Mouse (Mus musculus) heart, embryonic 13.5 days (tissue): ENCODE results near the gene Fry. TPM values are rescaled to one million over a fixed set of nuclear protein-coding genes. Genes with fewer than 3 reads are reported as not detected.

Source experiments
- ATAC-seq: fragments of 200-750 bp; cut with Nextera tagmentation; 2 replicates; pipeline ENCODE4 v1.8.0; 2017; ENCODE audit warnings: moderate TSS enrichment; ENCODE audit not compliant: insufficient number of reproducible peaks, low FRiP score, low TSS enrichment; ENCODE audit errors: extremely low read depth
- H3K27ac ChIP-seq: fragments of 300-500 bp; sonication (generic); replicated peaks from 2 replicates; pipeline ENCODE4 v1.5.1; 2015; ENCODE audit warnings: moderate library complexity, mild to moderate bottlenecking, inconsistent platforms
- H3K27me3 ChIP-seq: fragments of 300-500 bp; sonication (generic); replicated peaks from 2 replicates; pipeline ENCODE4 v1.6.1; 2015; ENCODE audit warnings: mild to moderate bottlenecking, inconsistent platforms
- H3K36me3 ChIP-seq: fragments of 300-500 bp; sonication (generic); 2 replicates; pipeline ENCODE4 v1.6.1; 2015; ENCODE audit warnings: mild to moderate bottlenecking, inconsistent platforms
- H3K4me1 ChIP-seq: fragments of 300-500 bp; sonication (generic); 2 replicates; pipeline ENCODE4 v1.6.1; 2015; ENCODE audit warnings: inconsistent platforms
- H3K4me2 ChIP-seq: fragments of 300-500 bp; sonication (generic); 2 replicates; pipeline ENCODE4 v1.6.1; 2015; ENCODE audit warnings: inconsistent platforms, mild to moderate bottlenecking, moderate library complexity
- H3K4me3 ChIP-seq: fragments of 300-500 bp; sonication (generic); 2 replicates; pipeline ENCODE4 v1.5.1; 2015; ENCODE audit warnings: moderate library complexity, mild to moderate bottlenecking, inconsistent platforms
- H3K9ac ChIP-seq: fragments of 300-500 bp; sonication (generic); 2 replicates; pipeline ENCODE4 v1.6.1; 2015; ENCODE audit warnings: inconsistent platforms, mild to moderate bottlenecking, moderate library complexity
- H3K9me3 ChIP-seq: fragments of 300-500 bp; sonication (generic); 2 replicates; pipeline ENCODE4 v1.6.1; 2016; ENCODE audit warnings: inconsistent platforms
- WGBS: fragments of 180-500 bp; shearing (Covaris S2); methylation state at CpG from one replicate; pipeline ENCODE4 v1.1.7; 2015; ENCODE audit warnings: mixed read lengths; 5-methylcytosine and 5-hydroxymethylcytosine counted together
- polyA plus RNA-seq: library from polyadenylated mRNA; unstranded; fragments of >200 nt; fragmentation: Nextera tagmentation; extraction: Ambion mirVana; gene quantifications from 2 replicates; pipeline ENCODE4 v1.2.1, GENCODE M21; 2015

Gene Fry
- polyA plus RNA-seq, 1 experiment from 2014 or later: 20.0 TPM

DNA sequence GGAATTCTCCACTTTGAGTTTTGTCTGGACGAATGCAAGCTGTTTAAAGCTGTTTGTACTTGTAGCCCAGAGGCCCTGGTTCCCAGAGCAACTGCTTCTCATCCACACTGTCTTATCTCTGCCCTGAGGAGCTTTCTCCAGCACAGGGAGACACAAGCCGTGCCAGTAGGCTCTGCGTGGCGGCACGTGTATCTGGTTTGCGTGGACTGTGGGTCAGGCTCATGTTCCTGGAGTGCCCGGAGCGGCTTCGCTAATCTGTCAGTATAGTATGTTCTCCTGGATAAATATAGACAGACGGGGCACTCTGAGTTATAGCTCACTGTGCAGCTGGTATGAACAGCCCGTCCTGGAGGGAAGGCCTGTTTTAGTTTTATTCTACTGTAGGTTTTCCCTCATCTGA is 176.7 kb downstream of the Fry start:
- peaks cover 58% of the 10 kb centered on the region for H3K4me1 ChIP-seq
- peak overlapping the region; percentile 38 for H3K4me3 ChIP-seq
- 18% methylated on average over 11 of the region's 11 CpGs for WGBS
- ATAC-seq: peak; percentile 53
- H3K27me3 ChIP-seq: no peaks in the 10 kb centered on the region
- H3K27ac ChIP-seq: peak overlapping the region; percentile 96
- H3K9me3 ChIP-seq: no peaks in the 10 kb centered on the region
- peak overlapping the region; percentile 63 for H3K4me2 ChIP-seq
- H3K36me3 ChIP-seq: no peaks in the 10 kb centered on the region
- peak overlapping the region; percentile 78 for H3K9ac ChIP-seq

DNA sequence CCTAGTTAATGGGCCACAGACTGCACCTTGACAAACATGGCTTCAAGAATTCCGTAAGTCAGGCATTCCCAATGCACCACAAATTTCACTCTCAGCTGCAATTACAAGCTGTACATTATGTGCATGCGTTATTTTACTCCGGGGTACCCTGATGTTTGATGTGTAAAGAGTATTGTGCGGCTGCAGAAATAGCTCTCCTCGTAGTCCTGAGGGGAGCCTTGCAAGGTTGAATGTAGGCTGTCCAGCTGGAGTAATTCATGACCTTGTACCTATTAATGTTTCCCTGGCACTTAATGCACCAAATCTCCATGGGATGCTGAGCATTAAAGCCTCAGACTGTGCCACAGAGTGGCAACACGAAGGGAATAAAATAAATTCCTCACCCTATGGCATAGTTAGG is 180.5 kb downstream of the Fry start:
- 74% methylated on average over 6 of the region's 6 CpGs for WGBS
- H3K27ac ChIP-seq: no peak overlapping the region
- no peak overlapping the region for H3K4me2 ChIP-seq

DNA sequence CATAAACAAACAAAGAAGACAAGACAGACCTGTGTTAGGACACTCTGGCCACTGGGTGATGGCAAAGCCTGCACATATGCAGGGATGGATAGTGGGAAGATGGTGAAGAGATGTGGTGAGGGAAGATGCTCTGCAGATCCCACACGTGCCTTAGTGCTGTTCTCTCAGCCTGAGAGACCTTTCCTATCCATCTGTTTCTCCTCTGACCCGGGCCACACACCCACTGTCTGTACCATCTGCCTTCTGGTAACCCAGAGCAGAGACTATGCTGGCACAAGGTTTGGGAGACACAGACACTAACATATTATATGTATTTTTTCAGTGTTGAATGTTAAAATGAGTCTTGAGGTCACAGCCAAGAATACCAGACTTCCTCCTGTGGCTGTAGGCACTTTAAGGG is 183.7 kb downstream of the Fry start:
- H3K27me3 ChIP-seq: no peaks in the 10 kb centered on the region
- peaks cover 25% of the 10 kb centered on the region for H3K4me1 ChIP-seq
- H3K4me3 ChIP-seq: no peak overlapping the region
- no peak overlapping the region for H3K4me2 ChIP-seq
- H3K9ac ChIP-seq: no peak overlapping the region
- ATAC-seq: no peak
- no peaks in the 10 kb centered on the region for H3K9me3 ChIP-seq
- WGBS: 61% methylated on average over 2 of the region's 2 CpGs
- H3K36me3 ChIP-seq: peaks cover 10% of the 10 kb centered on the region
- H3K27ac ChIP-seq: no peak overlapping the region

More for the DNA sequence above, 180.5 kb downstream of the Fry start:
- Histone ChIP-seq H3K36me3 (no peaks in the 10 kb centered on the region), H3K27me3 (no peaks in the 10 kb centered on the region), H3K4me3 (no peak overlapping the region), H3K9ac (no peak overlapping the region), H3K4me1 (peaks cover 47% of the 10 kb centered on the region), H3K9me3 (no peaks in the 10 kb centered on the region)
- ATAC-seq: no peak

DNA sequence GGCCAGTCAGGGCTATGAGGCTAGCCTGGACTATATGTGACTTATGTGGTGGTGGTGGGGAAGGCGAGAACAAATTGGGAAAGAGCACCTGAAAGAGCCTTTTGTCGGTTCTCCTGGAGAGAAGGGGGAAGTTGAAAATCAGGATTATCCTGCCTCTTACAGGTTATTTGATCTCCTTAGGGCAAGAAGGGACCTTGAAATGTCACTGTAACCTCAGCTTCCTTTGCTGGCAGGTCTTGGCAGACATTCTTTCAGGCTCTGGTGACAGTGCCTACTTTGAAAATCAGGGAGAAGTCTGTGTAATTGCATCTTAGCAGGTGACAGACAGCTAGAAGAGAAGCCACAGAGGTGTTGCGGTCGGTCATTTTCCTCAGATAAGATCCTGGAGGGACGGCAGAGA is 184.6 kb downstream of the Fry start:
- H3K4me2 ChIP-seq: no peak overlapping the region
- H3K4me1 ChIP-seq: peaks cover 25% of the 10 kb centered on the region
- peaks cover 18% of the 10 kb centered on the region for H3K36me3 ChIP-seq
- no peak overlapping the region for H3K4me3 ChIP-seq
- H3K27ac ChIP-seq: 0 out of 2 replicates have a peak overlapping the region, but pooled peaks have one; percentile 1
- no peak for ATAC-seq
- no peaks in the 10 kb centered on the region for H3K27me3 ChIP-seq
- H3K9me3 ChIP-seq: no peaks in the 10 kb centered on the region
- no peak overlapping the region; the same call in 1 of the 2 replicates for H3K9ac ChIP-seq
- WGBS: 42% methylated on average over 5 of the region's 5 CpGs

DNA sequence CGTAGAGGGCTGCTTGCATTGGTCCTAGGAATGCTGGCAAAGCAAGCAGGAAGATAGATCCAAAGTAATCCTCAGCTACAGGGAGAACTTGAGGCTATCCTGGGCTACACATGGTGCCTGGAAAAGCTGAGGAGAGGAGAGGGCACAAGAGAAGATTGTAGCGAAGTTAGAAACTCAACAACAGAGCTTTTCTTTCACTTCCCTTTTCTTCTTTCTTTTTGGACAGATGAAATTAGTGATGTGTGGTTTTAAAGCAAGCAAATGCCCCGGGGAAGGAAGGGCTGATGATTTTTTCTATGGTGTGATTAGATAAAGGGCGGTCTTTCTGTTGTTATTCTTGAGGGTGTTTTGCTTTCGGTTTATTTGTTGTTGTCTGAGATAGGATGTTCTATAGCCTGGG is 188.1 kb downstream of the Fry start:
- Histone ChIP-seq H3K27me3 (no peaks in the 10 kb centered on the region), H3K27ac (no peak overlapping the region), H3K36me3 (peaks cover 47% of the 10 kb centered on the region), H3K9ac (no peak overlapping the region), H3K9me3 (peaks cover 3% of the 10 kb centered on the region), H3K4me1 (peaks cover 12% of the 10 kb centered on the region), H3K4me3 (no peak overlapping the region), H3K4me2 (no peak overlapping the region)
- WGBS: 73% methylated on average over 5 of the region's 5 CpGs
- ATAC-seq: no peak

DNA sequence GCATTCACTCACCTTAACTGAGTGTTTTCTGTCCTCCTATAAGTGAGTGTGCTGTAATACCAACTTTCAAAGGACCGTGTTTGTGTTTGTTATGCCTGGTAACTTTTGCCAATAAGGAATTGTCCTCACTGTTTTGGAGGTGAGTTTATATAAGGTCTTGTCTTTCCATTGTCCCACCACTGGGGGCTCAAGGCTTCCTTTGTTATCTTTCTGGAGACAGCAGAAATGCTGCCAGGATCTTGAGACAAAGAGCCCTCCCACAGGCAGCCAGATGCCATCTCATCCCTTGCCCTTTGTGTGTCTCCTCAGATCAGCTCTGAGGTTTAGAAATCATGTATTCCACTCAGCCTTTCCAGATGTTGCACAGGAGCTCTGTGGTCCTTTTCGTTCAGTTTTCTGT is 194.8 kb downstream of the Fry start:
- WGBS: 62% methylated on average over 2 of the region's 2 CpGs
- no peak for ATAC-seq
- H3K4me1 ChIP-seq: peaks cover 12% of the 10 kb centered on the region
- H3K27ac ChIP-seq: no peak overlapping the region
- no peak overlapping the region for H3K4me2 ChIP-seq
- no peaks in the 10 kb centered on the region for H3K27me3 ChIP-seq
- no peak overlapping the region for H3K9ac ChIP-seq
- no peak overlapping the region for H3K4me3 ChIP-seq
- peaks cover 10% of the 10 kb centered on the region for H3K9me3 ChIP-seq
- H3K36me3 ChIP-seq: peaks cover 59% of the 10 kb centered on the region

DNA sequence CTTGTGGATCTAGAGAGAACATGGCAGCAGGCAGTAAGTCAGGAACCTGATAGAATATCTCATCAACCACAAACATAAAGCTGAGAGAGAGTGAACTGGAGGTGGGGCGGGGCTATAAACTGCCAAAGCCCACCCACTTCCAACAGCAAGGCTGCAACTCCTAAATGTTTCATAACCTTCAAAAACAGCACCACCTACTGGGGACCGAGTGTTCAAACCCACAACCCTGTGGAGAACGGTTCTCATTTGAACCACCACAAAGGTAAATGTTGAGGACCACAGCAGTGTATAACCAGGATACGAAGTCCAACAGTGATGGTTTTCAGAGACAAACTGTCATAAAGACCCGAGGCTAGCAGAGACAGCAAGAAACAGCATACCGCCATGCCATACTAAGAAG is 196.1 kb downstream of the Fry start:
- Histone ChIP-seq H3K4me2 (no peak overlapping the region), H3K9ac (no peak overlapping the region), H3K4me1 (peaks cover 12% of the 10 kb centered on the region), H3K4me3 (no peak overlapping the region), H3K27ac (no peak overlapping the region), H3K27me3 (no peaks in the 10 kb centered on the region), H3K9me3 (peaks cover 10% of the 10 kb centered on the region), H3K36me3 (peaks cover 52% of the 10 kb centered on the region)
- ATAC-seq: no peak
- 84% methylated on average over 6 of the region's 6 CpGs for WGBS

DNA sequence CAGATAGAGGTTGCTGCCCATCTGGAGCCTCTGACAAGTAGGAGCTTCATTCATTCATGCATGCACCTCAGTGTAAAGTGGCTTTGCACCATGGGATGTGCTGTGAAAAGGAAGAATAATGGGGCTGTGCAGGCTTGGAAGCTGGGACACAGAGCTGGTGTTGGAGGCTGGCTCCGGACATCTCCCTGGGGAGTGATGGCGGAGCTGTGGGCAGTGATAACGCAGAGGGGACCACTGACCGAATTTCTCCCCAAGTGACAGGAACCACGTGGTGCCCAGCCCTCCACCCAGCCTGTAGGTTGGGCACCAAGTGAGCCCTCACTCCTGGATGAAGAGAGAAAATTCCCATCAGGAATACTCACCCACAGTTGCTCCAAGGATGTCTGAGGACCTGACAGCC is 207.0 kb downstream of the Fry start:
- Histone ChIP-seq H3K27me3 (no peaks in the 10 kb centered on the region), H3K4me3 (no peak overlapping the region), H3K27ac (no peak overlapping the region), H3K9ac (no peak overlapping the region), H3K36me3 (peaks cover 49% of the 10 kb centered on the region), H3K9me3 (peaks cover 5% of the 10 kb centered on the region; the same call in 1 of the 2 replicates), H3K4me2 (no peak overlapping the region), H3K4me1 (peaks cover 5% of the 10 kb centered on the region)
- WGBS: 64% methylated on average over 5 of the region's 5 CpGs
- ATAC-seq: no peak

DNA sequence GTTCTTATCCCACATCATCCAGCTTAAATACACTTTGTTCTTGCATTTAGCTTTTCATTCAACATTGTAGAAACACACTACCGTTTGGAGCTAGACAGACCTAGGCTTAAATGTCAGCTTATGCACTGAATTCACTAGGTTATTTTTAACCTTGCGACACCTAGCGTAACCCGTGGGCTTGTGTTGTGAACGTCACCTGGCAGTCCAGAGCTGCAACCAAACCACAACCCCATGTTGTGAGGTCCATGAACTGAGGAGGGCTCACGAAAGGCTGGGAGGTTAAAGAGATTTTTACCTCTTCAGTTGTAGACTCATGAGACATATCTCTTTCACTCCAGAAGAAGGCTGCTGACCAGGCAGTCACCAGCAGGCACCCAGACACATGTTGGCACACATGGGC is 210.2 kb downstream of the Fry start:
- H3K36me3 ChIP-seq: peaks cover 41% of the 10 kb centered on the region
- no peak for ATAC-seq
- H3K4me2 ChIP-seq: no peak overlapping the region
- no peak overlapping the region for H3K9ac ChIP-seq
- no peaks in the 10 kb centered on the region for H3K9me3 ChIP-seq
- peaks cover 30% of the 10 kb centered on the region for H3K4me1 ChIP-seq
- H3K27ac ChIP-seq: no peak overlapping the region
- WGBS: 70% methylated on average over 6 of the region's 6 CpGs
- H3K27me3 ChIP-seq: no peaks in the 10 kb centered on the region
- H3K4me3 ChIP-seq: no peak overlapping the region

DNA sequence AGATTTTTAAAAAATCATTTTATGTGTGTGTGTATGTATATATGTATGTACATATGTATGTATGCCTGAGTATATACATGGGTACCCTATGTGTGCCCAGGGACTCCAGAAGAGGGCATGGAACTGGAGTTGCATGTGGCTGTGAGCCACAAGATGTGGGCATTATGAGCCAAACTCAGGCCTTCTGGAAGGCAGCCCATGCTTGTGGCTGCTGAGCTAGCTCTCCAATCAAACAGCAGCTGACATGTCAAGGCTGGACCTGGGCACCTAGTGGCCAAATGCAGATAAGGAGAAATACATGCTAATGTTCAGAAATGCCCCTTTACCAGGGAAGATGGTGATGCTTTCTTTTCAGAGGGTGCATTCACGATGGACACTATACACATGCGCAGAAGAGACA is 213.4 kb downstream of the Fry start:
- Histone ChIP-seq H3K4me2 (no peak overlapping the region), H3K9ac (no peak overlapping the region), H3K9me3 (0 out of 2 replicates have a peak, but pooled peaks cover 3% of the 10 kb centered on the region), H3K4me3 (no peak overlapping the region), H3K27ac (no peak overlapping the region), H3K27me3 (no peaks in the 10 kb centered on the region), H3K36me3 (peaks cover 21% of the 10 kb centered on the region), H3K4me1 (peaks cover 32% of the 10 kb centered on the region)
- WGBS: 84% methylated on average over 2 of the region's 2 CpGs
- no peak for ATAC-seq

DNA sequence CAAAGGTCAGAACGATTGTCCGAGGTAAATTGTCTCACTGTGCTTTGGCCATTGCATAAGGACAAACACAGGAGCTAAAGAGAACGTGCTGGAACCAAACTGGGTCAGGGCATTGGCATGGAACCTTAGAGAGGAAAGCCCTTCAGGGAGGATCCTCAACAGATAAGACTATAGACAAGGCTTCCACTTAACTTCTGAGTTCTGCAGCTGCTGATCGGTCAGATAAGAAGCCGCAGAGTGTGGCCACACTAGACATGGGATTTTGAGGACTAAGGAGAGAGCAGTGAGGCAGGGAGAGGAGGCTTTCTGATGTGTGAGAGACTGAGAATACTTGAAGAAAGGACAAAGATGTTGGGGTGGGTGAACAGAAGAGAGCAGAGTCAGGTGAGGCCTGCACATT is 214.4 kb downstream of the Fry start:
- H3K4me2 ChIP-seq: peak overlapping the region; percentile 38; the same call in 1 of the 2 replicates
- peaks cover 32% of the 10 kb centered on the region for H3K4me1 ChIP-seq
- H3K4me3 ChIP-seq: no peak overlapping the region
- H3K27me3 ChIP-seq: no peaks in the 10 kb centered on the region
- H3K9me3 ChIP-seq: 0 out of 2 replicates have a peak, but pooled peaks cover 3% of the 10 kb centered on the region
- peak overlapping the region; percentile 73 for H3K27ac ChIP-seq
- peaks cover 17% of the 10 kb centered on the region for H3K36me3 ChIP-seq
- peak overlapping the region; percentile 13; the same call in 1 of the 2 replicates for H3K9ac ChIP-seq
- WGBS: 50% methylated on average over 5 of the region's 5 CpGs
- ATAC-seq: no peak

DNA sequence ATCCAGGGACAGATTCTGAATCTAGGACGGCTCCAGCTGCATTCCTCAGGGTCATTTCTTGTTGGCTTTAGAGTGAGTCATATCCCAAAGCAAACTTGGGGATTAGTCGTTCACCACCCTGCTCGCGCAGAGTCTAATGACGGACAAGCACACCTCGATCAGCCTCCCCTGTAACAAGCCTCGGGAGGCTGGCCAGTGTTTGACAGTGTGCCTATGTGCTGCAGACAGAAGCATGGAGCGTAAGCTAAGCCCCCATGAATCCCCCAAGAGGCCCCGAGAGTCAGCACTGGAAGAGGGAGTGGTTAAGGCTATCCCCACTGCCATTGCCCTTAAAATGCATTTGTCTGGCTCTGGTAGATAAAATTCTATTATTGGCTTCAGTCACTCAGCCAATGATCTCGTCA is 214.9 kb downstream of the Fry start:
- H3K27me3 ChIP-seq: no peaks in the 10 kb centered on the region
- H3K36me3 ChIP-seq: peaks cover 17% of the 10 kb centered on the region
- H3K4me1 ChIP-seq: peaks cover 32% of the 10 kb centered on the region
- 37% methylated on average over 10 of the region's 10 CpGs for WGBS
- H3K4me2 ChIP-seq: peak overlapping the region; percentile 38
- H3K27ac ChIP-seq: peak overlapping the region; percentile 73
- ATAC-seq: peak; percentile 32; the same call in 1 of the 2 replicates
- H3K9ac ChIP-seq: peak overlapping the region; percentile 13; the same call in 1 of the 2 replicates
- 0 out of 2 replicates have a peak, but pooled peaks cover 3% of the 10 kb centered on the region for H3K9me3 ChIP-seq
- H3K4me3 ChIP-seq: no peak overlapping the region
